Mouse (Mus musculus): ENCODE results near the gene Tcte1.
A peak's percentile ranks its signal among the peaks of the same experiment; 100 is the strongest.

Tcte1 gene

DNA sequence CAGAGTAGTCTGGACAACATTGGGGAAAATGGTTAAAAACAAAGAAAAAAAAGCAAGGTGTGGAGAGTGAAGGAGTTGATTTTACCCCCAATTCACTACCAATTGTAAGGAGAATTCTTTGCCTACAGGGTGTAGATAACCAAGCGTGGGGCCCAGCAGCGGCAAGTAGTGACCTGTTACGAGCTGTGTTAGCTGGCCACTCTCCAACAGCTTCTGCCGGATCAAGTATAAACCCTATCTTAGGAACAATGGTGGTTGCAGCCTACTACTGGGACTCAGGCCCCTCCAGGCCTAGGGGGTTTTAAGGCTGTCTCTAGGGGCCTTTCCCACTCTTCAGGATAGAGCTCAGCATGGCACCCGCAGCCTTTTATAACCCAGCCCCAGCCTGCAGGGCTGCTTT, 55.0 kb downstream of the Tcte1 start:
- TF ChIP-seq GATA4 (IDR thresholded peaks at IDR 0.05; ENCODE audit: insufficient replicate concordance, low read length) = no peak

DNA sequence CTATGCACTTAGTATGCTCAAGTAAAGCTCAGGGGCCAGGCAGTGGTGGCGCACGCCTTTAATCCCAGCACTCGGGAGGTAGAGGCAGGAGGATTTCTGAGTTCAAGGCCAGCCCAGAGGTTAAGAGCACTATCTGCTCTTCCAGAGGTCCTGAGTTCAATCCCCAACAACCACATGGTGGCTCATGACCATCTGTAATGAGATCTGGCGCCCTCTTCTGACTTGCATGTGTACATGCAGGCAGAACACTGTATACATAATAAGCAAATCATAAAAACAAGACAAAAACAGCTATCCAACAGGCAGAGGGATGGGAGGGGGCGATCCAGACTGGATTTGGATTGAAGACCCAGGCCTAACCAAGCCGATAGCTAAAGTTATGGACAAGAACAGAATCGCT, 55.6 kb downstream of the Tcte1 start:
- TF ChIP-seq GATA4 (IDR thresholded peaks at IDR 0.05; ENCODE audit: insufficient replicate concordance, low read length) = no peak

DNA sequence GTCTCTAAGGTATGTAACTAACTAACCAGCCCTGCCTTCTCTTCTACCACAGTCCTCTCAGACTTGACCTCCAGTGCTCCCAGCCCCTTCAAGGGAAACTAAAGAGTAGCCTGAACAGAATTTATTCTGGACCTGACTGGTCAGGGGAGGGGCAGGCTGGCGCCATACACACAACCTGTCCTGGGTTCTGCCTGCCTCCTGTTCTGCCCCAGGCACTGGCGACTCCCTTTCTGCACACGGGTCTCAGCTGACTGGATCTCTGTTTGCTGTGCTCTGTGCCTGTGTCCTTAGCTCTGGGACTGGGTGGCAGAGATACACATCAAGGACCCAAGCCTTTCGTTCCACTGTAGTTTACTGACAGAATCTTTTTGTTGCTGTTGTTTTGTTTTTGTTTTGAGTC, 56.3 kb downstream of the Tcte1 start:
- TF ChIP-seq GATA4 (IDR thresholded peaks at IDR 0.05; ENCODE audit: insufficient replicate concordance, low read length) = no peak

DNA sequence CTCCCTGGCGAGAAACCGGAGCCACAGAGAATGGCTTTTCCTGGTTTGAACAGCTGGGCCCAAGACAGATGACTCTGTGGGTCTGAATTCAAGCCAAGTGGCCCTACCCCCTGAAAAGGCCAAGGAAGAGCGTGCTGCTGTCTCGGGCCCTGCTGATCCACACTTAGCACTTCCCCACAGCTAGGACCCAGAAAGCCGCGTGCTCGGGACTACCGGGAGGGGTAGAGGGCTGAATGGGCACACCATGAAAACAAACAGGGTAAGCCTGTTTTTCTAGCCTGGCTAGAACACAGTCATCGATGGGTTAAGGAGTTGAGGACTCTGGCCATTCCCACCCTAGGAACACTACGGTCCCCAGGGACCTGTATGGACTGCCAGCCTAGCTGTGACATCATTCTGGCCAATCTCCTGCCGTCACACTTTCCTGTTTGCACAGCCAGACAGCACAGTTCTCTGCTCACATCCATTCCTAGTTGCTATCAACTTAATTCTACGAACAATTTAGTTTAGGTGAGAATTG, 57.8 kb downstream of the Tcte1 start:
- no peak for TF ChIP-seq GATA4 (IDR thresholded peaks at IDR 0.05; ENCODE audit: insufficient replicate concordance, low read length)

DNA sequence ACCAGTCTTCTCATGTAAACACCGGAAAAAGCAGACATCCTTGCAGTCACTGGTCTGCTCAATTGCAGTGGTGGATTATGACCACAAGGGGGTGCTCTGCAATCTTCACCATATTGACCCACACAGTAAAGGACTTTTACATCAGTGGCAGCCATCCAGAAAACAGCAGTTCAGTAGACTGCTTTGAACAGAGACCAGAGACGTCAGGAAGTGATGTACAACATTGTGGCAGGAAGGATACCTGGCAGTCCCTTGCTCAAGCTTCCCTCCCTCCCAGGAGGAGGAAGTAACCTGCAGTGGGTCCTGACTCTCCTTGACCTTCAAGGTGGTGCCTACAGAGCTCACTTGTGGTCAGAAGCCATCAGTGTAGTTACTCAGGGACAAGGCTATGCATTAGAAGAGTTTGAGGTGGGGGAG, 58.3 kb downstream of the Tcte1 start:
- no peak for TF ChIP-seq GATA4 (IDR thresholded peaks at IDR 0.05; ENCODE audit: insufficient replicate concordance, low read length)

DNA sequence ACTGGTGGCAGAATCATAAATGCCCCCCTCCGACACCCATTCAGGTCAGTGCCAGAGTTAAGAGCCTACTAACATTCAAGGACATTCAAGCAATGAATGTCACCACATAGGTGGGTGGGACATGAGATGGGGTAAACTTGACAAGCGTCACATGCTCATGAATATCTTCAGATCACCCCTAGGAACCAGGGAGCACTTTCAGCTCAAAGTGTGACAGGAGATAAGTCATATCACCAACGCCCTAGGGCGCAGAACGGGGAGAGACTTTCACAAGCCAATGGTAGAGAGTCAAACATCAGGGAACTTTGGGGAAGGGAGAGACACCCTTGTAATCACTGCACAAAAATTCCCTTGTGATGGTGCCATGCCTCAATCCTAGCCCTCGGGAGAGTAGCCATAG, 59.0 kb downstream of the Tcte1 start:
- TF ChIP-seq GATA4 (IDR thresholded peaks at IDR 0.05; ENCODE audit: insufficient replicate concordance, low read length) = no peak

DNA sequence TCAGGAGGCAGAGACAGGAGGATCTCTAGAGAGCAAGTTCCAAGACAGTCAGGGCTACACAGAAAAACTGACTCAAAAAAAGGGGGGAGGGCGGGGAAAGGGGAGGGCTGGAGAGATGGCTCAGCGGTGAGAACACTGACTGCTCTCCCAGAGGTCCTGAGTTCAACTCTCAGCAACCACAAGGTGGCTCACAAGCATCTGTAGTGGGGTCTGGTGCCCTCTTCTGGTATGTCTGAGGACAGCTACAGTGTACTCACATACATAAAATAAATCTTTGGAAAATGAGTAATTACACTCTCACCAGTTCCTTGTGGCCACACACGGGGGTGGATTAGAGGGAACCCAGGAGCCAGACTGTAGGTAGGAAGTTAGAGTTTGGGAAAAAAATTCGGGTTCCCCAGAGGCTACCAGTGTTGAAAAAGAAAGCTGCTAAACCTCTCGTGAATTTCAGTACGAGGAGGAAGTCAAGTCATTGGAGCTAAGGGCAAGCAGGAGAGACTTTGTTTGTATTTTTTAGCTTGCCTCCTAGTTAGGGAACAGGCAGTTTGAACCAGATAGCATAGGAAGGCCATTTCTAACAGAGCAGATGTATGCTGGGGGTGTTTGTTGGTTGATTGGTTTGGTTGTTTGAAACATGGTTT, 59.6 kb downstream of the Tcte1 start:
- TF ChIP-seq GATA4 (IDR thresholded peaks at IDR 0.05; ENCODE audit: insufficient replicate concordance, low read length) = no peak

DNA sequence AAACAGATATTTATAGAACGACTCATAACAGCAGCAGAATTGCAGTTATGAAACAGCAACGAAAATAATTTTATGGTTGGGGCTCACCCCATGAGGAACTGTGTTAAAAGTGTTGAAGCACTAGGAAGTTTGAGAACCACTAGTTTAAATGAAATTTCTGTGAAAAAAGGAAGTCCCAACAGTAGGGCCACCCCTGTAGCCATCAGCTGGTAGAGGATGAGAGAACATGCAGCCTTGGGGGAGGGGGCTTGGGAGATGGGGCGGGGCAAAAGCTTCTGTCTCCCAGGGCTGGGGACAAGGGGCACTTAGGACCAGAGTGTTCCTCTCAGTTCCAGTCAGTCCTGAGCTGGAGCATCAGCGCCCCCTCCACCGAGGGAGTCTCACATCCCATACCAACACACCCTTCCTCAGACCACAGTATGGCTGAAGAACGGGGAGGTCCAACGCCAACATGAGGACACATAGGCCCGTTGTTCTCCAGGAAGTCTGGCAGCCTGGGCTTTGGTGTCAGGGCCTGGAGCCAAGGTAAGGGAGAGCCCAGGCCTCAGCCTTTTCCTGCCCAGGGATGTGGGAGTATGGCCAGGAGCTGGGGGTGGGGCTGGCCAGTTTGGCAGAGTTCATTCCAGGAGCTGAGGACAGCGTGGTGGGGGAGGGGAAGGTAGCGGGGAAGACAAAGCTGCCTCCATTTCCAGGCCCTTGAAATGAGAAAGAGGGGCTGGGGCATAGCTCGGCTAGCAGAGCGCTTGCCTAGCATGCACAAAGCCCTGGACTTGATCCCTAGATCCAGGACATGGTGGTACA, 61.1 kb downstream of the Tcte1 start:
- no peak; the same call in 1 of the 2 replicates for TF ChIP-seq GATA4 (IDR thresholded peaks at IDR 0.05; ENCODE audit: insufficient replicate concordance, low read length)

DNA sequence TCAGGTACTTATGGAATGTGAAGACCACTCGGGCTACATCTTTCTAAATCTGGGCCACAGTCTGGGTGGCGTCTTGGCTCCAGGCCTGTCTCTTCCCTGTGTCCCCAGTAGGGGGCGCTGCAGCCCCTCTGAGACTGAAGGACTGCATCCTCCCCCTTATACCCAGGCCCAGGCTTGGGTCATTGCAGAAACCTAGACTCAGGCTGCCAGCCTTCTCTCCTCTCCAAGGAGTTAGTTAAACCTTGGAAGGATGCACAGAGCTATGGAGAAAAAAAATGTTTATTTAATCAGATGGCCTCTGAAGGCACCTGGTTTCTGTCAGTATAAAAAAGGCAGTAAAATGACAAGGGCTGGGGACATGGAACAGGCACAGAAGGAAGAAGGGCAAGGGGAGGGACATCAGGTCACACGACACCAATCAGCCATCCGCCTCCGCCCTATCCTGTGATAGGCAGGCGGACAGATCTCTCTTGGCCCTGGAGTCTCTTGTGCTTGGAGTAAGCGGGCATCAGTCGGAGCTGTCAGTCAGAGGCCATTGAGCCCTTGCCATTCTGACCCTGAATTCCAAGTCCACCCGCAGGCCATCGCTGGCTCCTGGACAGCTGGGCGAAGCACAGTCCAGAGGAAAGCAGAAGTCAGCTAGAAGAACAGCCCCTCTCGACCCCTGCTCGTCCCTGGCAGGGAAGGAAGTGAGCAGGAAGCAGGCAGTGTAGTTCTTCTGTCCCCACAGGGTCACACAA, 61.9 kb downstream of the Tcte1 start:
- TF ChIP-seq GATA4 (IDR thresholded peaks at IDR 0.05; ENCODE audit: insufficient replicate concordance, low read length) = peak; percentile 66; the same call in 1 of the 2 replicates

DNA sequence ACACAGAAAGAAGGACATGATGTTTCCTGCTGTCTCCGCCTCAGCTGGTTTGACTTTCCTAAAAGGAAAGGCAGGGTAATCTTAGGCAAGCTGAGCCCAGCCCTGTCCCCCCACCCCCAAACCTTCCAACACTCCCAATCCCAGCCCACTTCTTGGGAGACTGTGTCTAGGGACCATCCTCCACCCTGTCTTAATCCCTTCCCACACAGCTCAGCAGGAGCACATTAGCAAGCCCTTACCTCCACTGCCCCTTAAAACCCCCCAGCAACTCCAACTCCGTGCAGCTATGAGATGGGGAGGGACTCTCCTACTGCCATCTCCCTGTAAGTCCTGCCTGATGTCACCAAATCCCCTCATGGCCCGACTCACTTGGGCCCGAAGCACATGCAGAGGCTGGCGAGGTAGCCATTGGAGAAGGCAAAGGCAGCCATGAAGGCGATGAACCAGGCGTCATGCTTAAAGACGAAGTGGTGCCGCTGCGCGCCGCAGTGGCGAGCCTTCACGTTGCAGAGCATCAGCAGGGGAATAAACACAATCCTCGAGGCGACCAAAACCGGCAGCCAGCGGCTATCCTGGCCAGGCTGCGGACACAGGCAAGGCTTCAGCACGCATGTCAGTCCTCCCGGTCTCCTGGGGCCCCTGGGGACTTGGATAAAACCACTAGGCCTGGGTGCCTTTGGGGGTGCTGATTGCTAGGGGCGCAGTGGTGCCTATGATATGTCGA, 62.7 kb downstream of the Tcte1 start:
- no peak for TF ChIP-seq GATA4 (IDR thresholded peaks at IDR 0.05; ENCODE audit: insufficient replicate concordance, low read length)

DNA sequence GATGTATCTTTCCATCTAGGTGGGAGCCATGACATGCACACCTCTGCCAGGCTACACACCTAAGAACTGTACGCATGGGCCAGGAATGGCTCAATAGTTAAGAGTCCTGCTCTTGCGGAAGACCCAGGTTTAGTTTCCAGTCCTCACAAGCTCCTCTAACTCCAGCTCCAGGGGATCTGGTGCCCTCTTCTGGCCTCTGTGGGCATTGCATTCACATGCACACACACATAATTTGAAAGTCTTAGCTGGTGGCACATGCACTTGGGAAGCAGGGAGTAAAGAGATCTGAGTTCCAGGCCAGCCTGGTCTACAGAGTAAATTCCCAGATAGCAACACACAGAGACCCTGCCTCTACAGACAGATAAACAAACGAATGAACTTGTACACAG, 63.2 kb downstream of the Tcte1 start:
- TF ChIP-seq GATA4 (IDR thresholded peaks at IDR 0.05; ENCODE audit: insufficient replicate concordance, low read length) = no peak

DNA sequence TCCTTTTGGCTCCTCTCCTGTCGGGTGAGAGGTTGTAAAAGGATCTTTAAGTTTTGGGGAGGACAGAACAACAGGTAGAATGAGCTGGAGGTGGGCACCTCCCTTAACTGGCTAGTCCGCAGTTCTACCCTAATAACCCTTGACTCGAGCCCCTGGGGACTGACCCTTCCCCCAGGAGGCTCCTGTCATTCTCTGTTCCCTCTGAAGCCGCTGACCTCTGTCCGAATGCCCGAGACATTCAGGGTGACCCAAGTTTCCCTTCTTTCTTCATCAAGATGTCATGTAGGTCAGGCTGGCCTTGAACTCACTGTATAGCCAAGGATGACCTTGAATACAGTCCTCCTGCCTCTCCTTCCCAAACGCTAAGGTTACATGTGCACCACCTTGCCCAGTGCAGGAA, 65.1 kb downstream of the Tcte1 start:
- TF ChIP-seq GATA4 (IDR thresholded peaks at IDR 0.05; ENCODE audit: insufficient replicate concordance, low read length) = no peak

DNA sequence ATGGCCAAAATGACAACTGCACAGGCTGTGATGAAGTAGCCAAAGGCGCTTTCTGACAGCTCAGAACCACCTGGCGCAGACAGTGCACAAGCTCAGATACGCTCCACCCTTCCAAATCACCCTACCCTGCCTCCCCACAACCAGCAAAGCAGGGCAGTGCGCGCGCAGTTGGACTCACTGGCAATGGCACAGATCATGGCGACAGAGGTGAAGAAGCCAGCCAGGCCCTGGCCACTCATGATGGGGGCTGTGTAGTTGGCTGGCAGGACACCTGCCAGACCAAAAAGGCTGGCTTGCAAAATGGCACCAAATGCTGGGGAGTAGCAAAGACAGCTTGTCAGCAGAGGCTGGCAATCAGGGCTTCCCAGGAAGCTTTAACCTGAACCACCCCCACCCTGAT, 66.0 kb downstream of the Tcte1 start:
- no peak for TF ChIP-seq GATA4 (IDR thresholded peaks at IDR 0.05; ENCODE audit: insufficient replicate concordance, low read length)

DNA sequence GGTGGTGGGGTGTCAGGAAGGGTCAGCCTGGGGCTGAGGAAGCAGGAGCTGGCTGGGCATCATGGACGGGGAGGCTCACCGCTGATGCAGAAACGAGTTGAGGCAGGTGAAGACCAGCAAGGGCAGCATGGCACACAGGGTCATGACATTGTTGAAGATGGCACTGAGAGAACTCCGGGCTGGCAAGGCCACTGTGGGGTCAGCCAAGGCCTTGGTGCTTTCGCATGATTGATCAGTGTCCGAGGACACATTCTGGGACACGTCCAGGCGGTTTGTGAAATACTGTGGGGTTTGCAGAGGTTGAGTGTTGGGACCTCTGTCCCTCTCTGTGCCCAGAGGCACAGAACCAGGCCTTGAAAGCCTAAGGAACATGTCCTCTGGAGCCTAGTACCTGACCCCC, 66.6 kb downstream of the Tcte1 start:
- no peak for TF ChIP-seq GATA4 (IDR thresholded peaks at IDR 0.05; ENCODE audit: insufficient replicate concordance, low read length)

DNA sequence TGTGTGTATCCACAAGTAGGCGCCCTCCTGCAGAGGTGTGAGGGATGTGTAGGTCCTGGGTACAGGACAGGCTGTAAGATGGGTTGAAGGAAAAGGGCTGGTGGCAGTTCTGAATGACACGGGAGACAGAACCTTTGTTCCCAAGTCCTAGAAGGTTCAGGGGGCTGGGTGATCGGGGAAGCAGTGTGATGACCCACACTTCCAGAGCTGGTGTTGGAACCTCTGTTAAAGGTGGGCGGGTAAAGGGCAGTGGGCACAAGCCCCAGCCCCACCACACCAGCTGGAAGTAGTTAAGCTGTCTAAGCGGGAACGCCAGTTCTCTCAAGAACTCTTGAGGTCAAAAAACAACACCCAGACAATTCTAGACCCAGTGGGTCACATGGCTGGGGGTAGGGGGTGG, 67.2 kb downstream of the Tcte1 start:
- no peak for TF ChIP-seq GATA4 (IDR thresholded peaks at IDR 0.05; ENCODE audit: insufficient replicate concordance, low read length)

Data from liver, adult (tissue).